Mouse (Mus musculus) heart, postnatal 0 days (tissue): Measurements from ENCODE around the gene Tln2.

Source experiments
- CTCF ChIP-seq: IDR thresholded peaks from 2 replicates; pipeline ENCODE4 v1.5.1; 2016; ENCODE audit warnings: antibody characterized with exemption, control low read depth, low read depth
- EP300 ChIP-seq: IDR thresholded peaks from 2 replicates; pipeline ENCODE4 v1.6.1; 2016; ENCODE audit warnings: antibody characterized with exemption, low read depth

DNA sequence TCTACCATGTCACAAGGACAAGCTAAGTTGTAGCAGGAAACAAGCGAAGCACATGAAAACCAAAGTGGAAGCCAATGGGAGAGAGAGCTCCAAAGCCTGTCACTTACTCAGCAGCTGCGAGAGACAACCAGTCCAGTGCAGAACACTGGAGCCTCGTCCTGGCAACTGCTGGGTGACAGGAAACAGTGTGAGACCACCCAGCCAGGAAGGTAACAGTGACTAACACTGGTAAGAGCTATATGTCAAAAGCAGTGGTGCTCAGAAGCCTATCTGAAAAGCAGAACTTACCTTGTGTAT, 14.1 kb upstream of the Tln2 start:
- no peak for TF ChIP-seq EP300
- TF ChIP-seq CTCF, result no peak
